8 mouse cellular contexts compared by ENCODE assay signal in genomic region chr2:34772252-34773235, GRCm38 (mm10). TPM values are rescaled to one million over a fixed set of nuclear protein-coding genes. Genes with fewer than 3 reads are reported as not detected.
DNase-seq lines count a peak whose midpoint lies in the region; ATAC-seq and TF ChIP-seq lines count a peak whose summit lies in the region.

No protein-coding gene starts in this region.

- H3K27ac ChIP-seq in cerebellum, adult 2 months (ENCODE audit: insufficient read depth, low read length), result peak overlapping the region; percentile 57; the same call in 1 of the 2 replicates
- peak overlapping the region; percentile 87 for H3K27ac ChIP-seq in limb, embryonic 13.5 days
- H3K27ac ChIP-seq in midbrain, postnatal 0 days (ENCODE audit: low read depth, low read length), result peak overlapping the region; percentile 95

- H3K9ac ChIP-seq in limb, embryonic 13.5 days, result peak overlapping the region; percentile 98
- peak overlapping the region; percentile 98 for H3K9ac ChIP-seq in midbrain, postnatal 0 days (replicated peaks; ENCODE audit: low read length, poor library complexity, severe bottlenecking)

- H3K4me3 ChIP-seq in cerebellum, adult 2 months (replicated peaks; ENCODE audit: insufficient read depth, low read depth, low read length), result peak overlapping the region; percentile 79
- H3K4me3 ChIP-seq in limb, embryonic 13.5 days, result peak overlapping the region; percentile 96
- H3K4me3 ChIP-seq in midbrain, postnatal 0 days (ENCODE audit: low read depth, low read length), result peak overlapping the region; percentile 88

- no peak for TF ChIP-seq CTCF in cerebellum, adult 2 months (IDR thresholded peaks at IDR 0.05; ENCODE audit: borderline replicate concordance, insufficient read depth, low read depth, low read length)
- TF ChIP-seq CTCF in midbrain, postnatal 0 days (IDR thresholded peaks at IDR 0.05), result no peak

- ATAC-seq in limb, embryonic 13.5 days (ENCODE audit: low FRiP score, low read depth), result peak; percentile 25; the same call in 1 of the 2 replicates
- peak; percentile 19; the same call in 1 of the 2 replicates for ATAC-seq in midbrain, postnatal 0 days (ENCODE audit: low FRiP score)

- peak overlapping the region; percentile 71 for H3K4me2 ChIP-seq in limb, embryonic 13.5 days (replicated peaks)
- peak overlapping the region; percentile 62 for H3K4me2 ChIP-seq in midbrain, postnatal 0 days (ENCODE audit: low read depth, low read length, poor library complexity, severe bottlenecking)

- no peak for DNase-seq in cerebellum, adult 2 months
- DNase-seq in cerebellum, postnatal 4 days (ENCODE audit: low spot score in 2 of 2), result no peak
- DNase-seq in thymus, postnatal 0 days (ENCODE audit: low spot score), result peak; percentile 77
- no peak for DNase-seq in thymus, postnatal 25 days
- peak; percentile 46 for DNase-seq in gastrocnemius, postnatal 25 days
- DNase-seq in midbrain, postnatal 0 days (ENCODE audit: low spot score), result peak; percentile 22
- DNase-seq in right cerebral cortex, postnatal 14 days, result no peak

- WGBS in cerebellum, adult 2 months, result 4% methylated on average over 50 of the region's 50 CpGs
- WGBS in limb, embryonic 13.5 days, result 4% methylated on average over 50 of the region's 50 CpGs
- 4% methylated on average over 50 of the region's 50 CpGs for WGBS in midbrain, postnatal 0 days

- H3K36me3 ChIP-seq in limb, embryonic 13.5 days, result peaks cover 45% of the 10 kb centered on the region
- peaks cover 28% of the 10 kb centered on the region for H3K36me3 ChIP-seq in midbrain, postnatal 0 days (ENCODE audit: insufficient read depth, low read length)

- H3K9me3 ChIP-seq in limb, embryonic 13.5 days, result no peaks in the 10 kb centered on the region
- H3K9me3 ChIP-seq in midbrain, postnatal 0 days (ENCODE audit: low read length), result no peaks in the 10 kb centered on the region

- H3K27me3 ChIP-seq in cerebellum, adult 2 months (ENCODE audit: control insufficient read depth, insufficient read depth, low read length), result no peaks in the 10 kb centered on the region
- H3K27me3 ChIP-seq in limb, embryonic 13.5 days, result no peaks in the 10 kb centered on the region
- H3K27me3 ChIP-seq in midbrain, postnatal 0 days (ENCODE audit: insufficient read depth, low read length), result no peaks in the 10 kb centered on the region

- peaks cover 20% of the 10 kb centered on the region; the same call in 1 of the 2 replicates for H3K4me1 ChIP-seq in cerebellum, adult 2 months (ENCODE audit: control insufficient read depth, insufficient read depth, low read length)
- H3K4me1 ChIP-seq in limb, embryonic 13.5 days, result peaks cover 48% of the 10 kb centered on the region
- peaks cover 13% of the 10 kb centered on the region; the same call in 1 of the 2 replicates for H3K4me1 ChIP-seq in midbrain, postnatal 0 days (ENCODE audit: insufficient read depth, low read length)

- no peak for TF ChIP-seq POLR2A in cerebellum, adult 2 months (IDR thresholded peaks at IDR 0.05; ENCODE audit: borderline replicate concordance, insufficient read depth, low read length)

RNA-seq across cellular contexts. Expression of gene Hspa5, which starts 0.8 kb away (rescaled TPM):
- polyA plus RNA-seq in cerebellum, adult 2 months (2012; rRNA removed), result 226 and 249 TPM in 2 replicates
- 347 and 475 TPM in 2 replicates for polyA plus RNA-seq in thymus, postnatal 0 days (2015; fragmentation: Nextera tagmentation; extraction: Ambion mirVana)
- 100 to 1,000 TPM; 189 to 222 TPM for total RNA-seq in gastrocnemius, postnatal 25 days (2021)
- 842 and 937 TPM in 2 replicates for polyA plus RNA-seq in limb, embryonic 13.5 days (2015; fragmentation: Nextera tagmentation; extraction: Ambion mirVana)
- 194 and 214 TPM in 2 replicates for total RNA-seq in midbrain, postnatal 0 days (2014; rRNA removed)
- polyA plus RNA-seq in midbrain, postnatal 0 days (2015; fragmentation: Nextera tagmentation; extraction: Ambion mirVana), result 305 and 331 TPM in 2 replicates

RNA-seq across cellular contexts. Expression of gene Gapvd1, which starts 17.5 kb away (rescaled TPM):
- 49.4 and 52.8 TPM in 2 replicates for polyA plus RNA-seq in cerebellum, adult 2 months (2012; rRNA removed)
- polyA plus RNA-seq in thymus, postnatal 0 days (2015; fragmentation: Nextera tagmentation; extraction: Ambion mirVana), result 64.4 and 79.7 TPM in 2 replicates
- 10 to 100 TPM; 29.8 to 32.5 TPM for total RNA-seq in gastrocnemius, postnatal 25 days (2021)
- 89.7 and 97.3 TPM in 2 replicates for polyA plus RNA-seq in limb, embryonic 13.5 days (2015; fragmentation: Nextera tagmentation; extraction: Ambion mirVana)
- total RNA-seq in midbrain, postnatal 0 days (2014; rRNA removed), result 89.2 and 107 TPM in 2 replicates
- polyA plus RNA-seq in midbrain, postnatal 0 days (2015; fragmentation: Nextera tagmentation; extraction: Ambion mirVana), result 74.4 and 87.9 TPM in 2 replicates

RNA-seq across cellular contexts. Expression of gene Rabepk, which starts 27.2 kb away (rescaled TPM):
- 43.2 and 46.8 TPM in 2 replicates for polyA plus RNA-seq in cerebellum, adult 2 months (2012; rRNA removed)
- 35.1 and 37.3 TPM in 2 replicates for polyA plus RNA-seq in thymus, postnatal 0 days (2015; fragmentation: Nextera tagmentation; extraction: Ambion mirVana)
- total RNA-seq in gastrocnemius, postnatal 25 days (2021), result 1 to 10 TPM; 8.1 to 9.8 TPM
- 37.8 and 41.4 TPM in 2 replicates for polyA plus RNA-seq in limb, embryonic 13.5 days (2015; fragmentation: Nextera tagmentation; extraction: Ambion mirVana)
- 14.3 and 19.2 TPM in 2 replicates for total RNA-seq in midbrain, postnatal 0 days (2014; rRNA removed)
- polyA plus RNA-seq in midbrain, postnatal 0 days (2015; fragmentation: Nextera tagmentation; extraction: Ambion mirVana), result 23.2 and 23.7 TPM in 2 replicates

RNA-seq across cellular contexts. Expression of gene Fbxw2, which starts 53.6 kb away (rescaled TPM):
- 71.4 and 77.5 TPM in 2 replicates for polyA plus RNA-seq in cerebellum, adult 2 months (2012; rRNA removed)
- 86.1 and 106 TPM in 2 replicates for polyA plus RNA-seq in thymus, postnatal 0 days (2015; fragmentation: Nextera tagmentation; extraction: Ambion mirVana)
- total RNA-seq in gastrocnemius, postnatal 25 days (2021), result 10 to 100 TPM; 44.7 TPM
- polyA plus RNA-seq in limb, embryonic 13.5 days (2015; fragmentation: Nextera tagmentation; extraction: Ambion mirVana), result 93.1 and 93.4 TPM in 2 replicates
- 124 and 133 TPM in 2 replicates for total RNA-seq in midbrain, postnatal 0 days (2014; rRNA removed)
- 115 and 122 TPM in 2 replicates for polyA plus RNA-seq in midbrain, postnatal 0 days (2015; fragmentation: Nextera tagmentation; extraction: Ambion mirVana)

Comparison
In these comparisons a context has a peak if more than half of its experiments do, and no peak if none do; other contexts are left out.
1. DNase-seq: peak in thymus, postnatal 0 days (single experiment), gastrocnemius, postnatal 25 days (single experiment) and midbrain, postnatal 0 days (single experiment); none in cerebellum, adult 2 months (0 of 2), cerebellum, postnatal 4 days (0 of 2), thymus, postnatal 25 days (single experiment) and right cerebral cortex, postnatal 14 days (single experiment).
2. Peak in every context shown above with its lines, with median percentiles within 50 percentile points of each other: H3K27ac ChIP-seq and H3K4me3 ChIP-seq.